Mouse (Mus musculus): Measurements from ENCODE around the gene Acvr1.

The Acvr1 gene

DNA sequence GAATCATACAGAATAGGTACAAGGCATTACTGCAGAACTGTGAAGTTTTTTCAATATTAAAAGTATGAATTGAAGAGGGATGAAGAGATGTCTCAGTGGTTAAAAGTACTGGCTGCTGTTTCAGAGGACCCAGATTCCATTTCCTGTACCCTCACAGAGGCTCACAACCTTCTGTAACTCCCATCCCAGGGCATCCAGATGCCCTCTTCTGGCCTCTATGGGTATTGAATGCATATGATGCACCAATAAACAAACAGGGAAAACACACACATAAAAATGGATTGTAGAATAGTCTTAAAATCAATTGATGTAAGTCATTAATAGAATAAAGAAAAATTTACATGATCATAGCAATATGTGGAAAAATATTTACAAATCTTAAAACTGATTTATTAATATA is 151.9 kb downstream of the Acvr1 start:
- in situ Hi-C loops (cut with MboI, MseI): loop anchor here (5.0 kb wide), 1 partner anchor 223 kb away; no protein-coding TSS in a partner anchor

DNA sequence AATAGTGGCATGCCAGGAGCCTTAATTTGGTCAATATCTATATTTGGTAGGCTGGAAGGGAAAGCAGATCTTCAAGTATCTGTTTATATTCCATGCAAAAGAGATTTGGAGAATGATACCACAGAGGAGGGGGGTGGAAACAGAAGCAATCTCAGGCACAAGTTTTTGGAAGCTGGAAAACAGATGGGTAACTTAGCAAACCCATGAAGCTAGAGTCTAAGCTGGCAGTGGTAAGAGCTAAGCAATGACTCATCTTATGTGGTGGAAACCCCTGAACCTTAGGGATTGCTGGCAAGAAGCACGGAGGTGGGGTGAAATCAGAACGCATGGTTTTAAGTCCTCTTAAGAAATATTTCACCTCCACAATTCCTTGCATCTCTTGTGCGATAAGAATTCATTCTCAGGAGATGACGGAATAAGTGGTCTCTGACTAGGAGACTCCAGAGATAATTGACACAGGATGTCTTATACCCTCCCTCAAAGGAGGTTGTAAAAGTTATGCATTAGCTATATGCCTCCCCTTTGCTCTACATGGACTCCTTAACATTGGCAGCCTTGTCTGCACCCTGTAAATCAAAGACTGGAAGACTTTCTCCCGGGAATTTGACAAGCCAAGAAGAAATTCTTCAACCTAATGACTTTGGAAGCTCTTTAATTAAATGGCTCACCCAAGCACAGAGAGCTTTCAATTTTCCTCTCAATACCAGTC is 157.9 kb downstream of the Acvr1 start:
- in situ Hi-C loops (cut with MboI, MseI): no loop called here

DNA sequence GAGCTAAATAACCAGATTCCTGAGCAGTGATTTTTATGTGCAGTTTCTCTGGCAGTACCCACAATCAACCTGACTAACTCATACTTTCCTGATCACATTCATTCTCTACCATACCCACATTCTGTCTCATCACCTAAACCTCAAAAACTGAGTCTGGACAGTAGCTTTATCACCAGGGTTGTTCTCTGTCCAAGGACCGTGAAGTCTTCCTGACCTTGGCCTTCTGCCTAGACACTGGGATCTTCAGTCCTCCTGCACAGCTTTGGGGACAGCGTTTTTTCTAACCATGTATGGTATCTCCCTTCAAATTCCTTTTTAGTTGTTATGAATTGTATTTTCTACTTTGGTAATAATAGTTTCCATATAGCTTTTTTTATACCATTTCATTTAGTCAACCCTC is 163.5 kb downstream of the Acvr1 start:
- in situ Hi-C loops (cut with MboI, MseI): no loop called here

DNA sequence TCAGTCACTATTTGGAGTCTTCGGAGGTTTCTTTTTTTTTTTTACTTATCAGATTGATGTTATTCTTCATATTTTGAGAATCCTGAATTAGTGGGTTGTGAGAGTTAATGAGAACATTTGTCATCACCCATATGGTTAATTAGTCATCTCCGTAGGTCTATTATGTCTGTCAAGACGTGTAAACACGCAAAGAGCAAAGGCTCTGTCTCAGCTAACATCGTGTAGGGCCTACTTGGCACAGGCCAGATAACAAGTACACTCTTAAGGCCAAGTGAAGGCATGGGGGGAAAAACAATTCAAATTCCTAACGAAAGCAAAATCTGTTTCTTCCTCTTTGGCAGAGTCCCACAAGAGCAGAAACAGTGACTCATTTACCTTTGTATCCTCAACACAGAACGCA is 178.4 kb downstream of the Acvr1 start:
- in situ Hi-C loops (cut with MboI, MseI): no loop called here

DNA sequence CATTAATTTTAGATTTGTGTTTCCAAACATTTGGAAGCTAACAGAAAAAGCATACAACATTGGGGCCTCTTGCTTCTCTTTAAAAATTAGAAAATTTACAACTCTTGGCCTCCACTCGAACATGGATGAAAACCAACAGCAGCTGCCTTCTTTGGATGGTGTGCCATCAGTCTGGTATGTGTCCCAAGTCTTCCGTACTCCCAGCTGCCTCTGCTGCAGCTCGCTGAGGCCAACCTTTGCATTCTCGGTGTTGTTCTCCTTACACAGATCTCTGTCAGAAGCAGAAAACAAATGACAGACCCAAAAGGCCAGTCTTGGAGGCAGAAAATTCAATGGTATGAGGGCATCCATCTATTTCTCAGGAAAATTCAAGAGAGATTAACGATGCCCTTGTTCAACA is 186.9 kb downstream of the Acvr1 start:
- in situ Hi-C loops (cut with MboI, MseI): no loop called here

DNA sequence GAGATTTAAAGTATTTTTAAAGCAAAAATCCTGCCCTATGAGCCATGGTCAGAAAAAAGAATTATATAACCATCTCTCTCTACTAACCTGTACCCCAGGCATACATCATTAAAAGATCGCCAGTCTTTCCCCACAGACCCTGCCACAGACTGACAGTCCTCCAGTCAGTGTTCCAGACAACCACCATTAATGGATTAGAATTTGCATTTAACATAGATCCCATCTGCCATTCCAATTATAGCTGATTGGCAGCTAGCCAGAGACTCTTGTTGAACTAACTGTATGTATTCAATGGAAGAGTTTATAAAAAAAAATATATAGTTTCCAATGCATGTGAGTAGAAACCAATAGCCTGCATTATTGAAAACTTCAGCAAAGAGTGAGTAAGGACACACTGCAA is 187.5 kb downstream of the Acvr1 start:
- in situ Hi-C loops (cut with MboI, MseI): no loop called here

DNA sequence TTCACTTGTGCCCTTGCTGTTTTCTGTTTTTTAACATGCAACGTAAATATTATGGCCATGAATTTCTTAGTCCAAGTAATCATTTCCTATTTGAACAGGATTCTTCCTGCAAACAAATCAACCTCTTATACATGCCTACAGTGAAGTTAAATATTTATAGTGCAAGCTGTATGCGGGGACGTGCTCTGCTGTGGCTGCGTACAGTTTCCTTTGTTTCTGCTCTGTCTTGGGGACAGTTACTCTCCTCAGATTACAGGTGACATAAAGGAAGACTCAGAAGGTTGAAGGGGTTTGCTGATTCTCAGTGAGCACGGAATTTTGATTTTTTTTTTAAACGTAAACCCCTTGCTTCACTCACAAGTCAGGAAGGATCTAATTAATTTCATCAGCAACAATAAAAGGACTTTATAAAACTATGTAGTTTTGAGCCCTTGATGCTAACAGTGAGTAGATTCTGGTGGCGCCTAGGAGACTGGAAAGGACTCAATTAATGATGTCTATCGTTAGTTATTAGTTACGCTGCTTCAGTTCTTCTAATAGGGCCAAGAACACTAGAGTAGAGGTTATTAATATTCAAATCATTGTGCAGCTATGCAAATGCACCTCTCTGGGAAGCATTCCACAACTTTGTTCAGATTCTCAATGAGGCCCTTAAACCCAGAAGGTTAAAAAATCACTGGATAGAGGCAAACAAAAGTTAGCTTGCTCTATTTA is 189.4 kb downstream of the Acvr1 start:
- in situ Hi-C loops (cut with MboI, MseI): no loop called here

DNA sequence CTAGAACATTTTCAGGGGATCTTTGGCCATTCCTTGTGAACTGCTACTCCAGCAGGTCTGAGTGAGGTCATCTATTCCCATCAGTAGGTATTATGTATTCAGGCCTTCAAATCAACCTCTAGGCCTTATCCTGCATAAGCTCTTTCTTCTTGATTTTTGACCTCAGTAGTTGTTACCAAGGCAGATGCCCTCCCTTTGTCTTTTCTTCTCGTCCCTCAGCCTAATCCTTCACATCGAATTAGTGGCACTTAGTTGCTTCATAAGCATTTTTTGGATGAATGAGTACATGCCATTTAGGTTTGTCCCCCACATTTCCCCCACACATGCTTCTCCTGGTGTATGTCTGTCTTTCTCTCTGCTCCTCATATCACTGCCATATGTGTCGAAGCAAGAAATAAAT is 200.8 kb downstream of the Acvr1 start:
- in situ Hi-C loops (cut with MboI, MseI): no loop called here

DNA sequence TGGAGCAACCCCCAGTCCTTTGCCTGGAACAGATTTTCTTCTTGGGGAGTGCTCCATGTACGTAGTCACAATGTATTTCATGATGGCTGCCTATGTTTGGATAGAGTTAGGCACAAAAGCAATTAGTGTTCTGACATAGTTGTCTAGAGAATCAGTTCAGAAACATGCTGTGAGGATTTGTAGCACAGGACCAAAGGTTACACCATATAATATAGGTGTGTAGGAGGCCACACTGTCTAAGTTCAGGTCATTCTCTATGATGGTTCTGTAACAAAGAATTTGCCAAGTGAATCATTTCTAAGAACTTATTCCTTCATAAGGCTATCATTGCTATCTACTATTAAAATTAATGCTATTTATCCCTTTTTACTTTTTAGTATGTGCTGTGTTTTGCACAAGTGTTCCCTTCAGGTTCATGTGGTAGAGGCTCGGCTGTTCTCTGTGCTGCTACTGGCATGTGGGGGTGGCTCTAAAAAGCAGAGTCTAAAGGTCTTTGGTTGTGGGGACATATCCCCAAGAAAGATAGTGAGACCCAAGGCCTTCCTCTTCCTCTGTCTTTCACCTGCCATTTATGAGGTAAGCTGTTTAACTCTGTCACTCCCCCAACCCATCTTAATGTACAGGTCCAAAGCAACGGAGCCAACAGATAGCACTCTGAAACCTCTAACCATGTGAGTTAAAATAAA is 205.5 kb downstream of the Acvr1 start:
- in situ Hi-C loops (cut with MboI, MseI): no loop called here

DNA sequence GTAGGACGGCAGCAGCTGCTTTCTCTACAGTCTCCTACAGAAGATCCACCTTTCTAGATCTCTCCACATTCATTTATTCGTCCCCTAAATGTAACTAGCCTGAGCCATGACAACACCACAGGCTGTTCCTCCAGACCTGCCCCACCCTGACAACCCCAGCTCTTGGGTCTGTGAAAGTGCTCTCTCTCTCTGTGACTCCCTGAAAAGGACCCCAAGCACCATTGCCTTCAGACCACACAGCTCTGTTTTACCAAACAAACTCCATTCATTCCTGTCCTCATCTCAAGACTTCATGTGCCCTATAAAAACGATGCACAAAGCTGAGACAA is 208.9 kb downstream of the Acvr1 start:
- in situ Hi-C loops (cut with MboI, MseI): no loop called here

DNA sequence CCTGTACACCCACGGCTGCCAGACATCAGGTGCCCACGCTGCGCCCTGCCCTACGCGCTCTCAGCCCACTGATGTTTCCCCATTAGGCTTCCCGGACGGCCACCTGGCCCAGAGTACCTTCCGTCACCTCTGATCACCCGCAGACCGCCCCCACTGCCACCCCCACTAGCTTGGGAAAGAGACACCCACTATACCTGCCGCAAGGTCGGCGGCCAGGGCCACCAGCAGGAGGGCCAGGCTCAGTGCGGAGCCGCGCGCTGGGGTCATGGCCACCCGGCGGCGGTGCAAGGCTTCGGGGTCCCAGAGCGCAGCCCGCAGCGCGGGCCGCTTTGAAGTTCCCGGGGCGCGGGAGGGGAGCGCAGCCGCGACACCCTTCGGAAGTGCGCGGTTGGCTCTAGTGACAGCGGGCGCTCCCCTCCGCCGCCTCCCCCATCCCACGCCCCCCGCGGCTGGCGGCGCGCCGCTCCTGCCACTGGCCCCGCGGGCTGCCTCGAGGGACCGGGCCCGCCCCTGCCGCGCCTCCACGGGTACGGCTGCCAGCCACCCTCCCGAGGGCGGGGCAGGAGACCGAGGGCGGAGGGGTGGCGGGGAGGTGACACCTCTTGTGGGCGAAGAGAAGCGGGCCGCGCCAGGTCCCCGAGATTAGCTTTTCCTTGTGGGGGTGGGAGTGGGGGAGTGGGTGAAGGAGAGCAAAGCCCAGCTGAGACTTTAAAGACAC is 209.4 kb downstream of the Acvr1 start, which contains the start of gene Acvr1c:
Gene Acvr1c, minus strand, starts transcription at position 482 of the 718 bp plus-strand sequence.
- in situ Hi-C loops (cut with MboI, MseI): no loop called here

DNA sequence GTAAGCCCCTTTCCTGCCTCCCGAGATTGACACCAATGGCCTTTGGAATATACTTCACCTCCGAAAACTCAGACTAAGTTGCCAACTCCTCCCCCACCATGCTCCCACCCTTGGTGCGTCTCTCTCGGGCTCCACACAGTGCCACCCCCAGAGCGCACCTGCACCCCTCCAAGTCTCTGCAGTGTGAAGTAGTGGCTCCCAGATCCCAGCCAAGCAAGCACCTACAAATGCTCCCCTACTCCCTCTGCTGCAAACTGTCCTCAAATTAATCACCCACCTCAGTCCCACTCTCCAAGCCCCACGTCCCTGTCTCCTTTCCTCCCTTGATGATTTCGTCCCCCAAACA is 209.9 kb downstream of the Acvr1 start:
- in situ Hi-C loops (cut with MboI, MseI): no loop called here

DNA sequence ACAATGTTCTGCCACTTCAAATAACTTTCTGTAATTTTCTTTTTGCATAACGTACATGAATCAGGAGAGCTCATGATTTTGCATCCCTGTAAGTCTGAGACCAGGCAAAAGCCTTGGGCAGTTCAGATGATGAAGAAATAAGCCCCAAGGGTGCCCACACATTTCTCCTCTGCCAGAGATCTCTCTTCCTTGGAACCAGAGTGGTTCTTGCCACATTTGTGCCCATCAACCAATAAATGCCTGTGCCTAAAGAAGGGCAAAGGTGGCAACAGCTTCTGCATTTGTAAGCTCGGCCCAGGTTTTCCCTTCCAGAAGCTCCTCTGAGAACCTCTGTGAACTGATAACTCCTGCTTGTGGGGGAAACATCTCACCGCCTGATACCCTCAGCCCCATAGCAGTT is 212.6 kb downstream of the Acvr1 start:
- in situ Hi-C loops (cut with MboI, MseI): no loop called here

DNA sequence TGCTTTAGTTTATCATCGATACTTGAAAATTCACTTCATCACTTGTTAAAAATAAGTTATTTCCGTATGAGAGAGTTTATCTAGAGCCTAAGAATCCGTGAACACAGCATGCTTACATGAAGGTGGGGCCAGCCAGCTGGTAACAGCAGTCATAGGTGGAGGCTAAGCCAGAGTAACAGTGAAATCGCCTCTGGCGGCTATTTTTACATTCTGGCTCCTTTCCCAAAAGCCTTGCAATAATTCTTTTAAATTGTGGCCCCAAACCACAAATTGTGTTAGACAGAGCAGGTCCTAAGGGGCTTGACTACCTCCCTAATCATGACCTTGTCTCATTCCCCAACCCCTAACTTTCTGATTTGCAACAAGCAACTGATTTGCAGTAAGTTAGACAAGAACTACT is 214.1 kb downstream of the Acvr1 start:
- in situ Hi-C loops (cut with MboI, MseI): no loop called here

DNA sequence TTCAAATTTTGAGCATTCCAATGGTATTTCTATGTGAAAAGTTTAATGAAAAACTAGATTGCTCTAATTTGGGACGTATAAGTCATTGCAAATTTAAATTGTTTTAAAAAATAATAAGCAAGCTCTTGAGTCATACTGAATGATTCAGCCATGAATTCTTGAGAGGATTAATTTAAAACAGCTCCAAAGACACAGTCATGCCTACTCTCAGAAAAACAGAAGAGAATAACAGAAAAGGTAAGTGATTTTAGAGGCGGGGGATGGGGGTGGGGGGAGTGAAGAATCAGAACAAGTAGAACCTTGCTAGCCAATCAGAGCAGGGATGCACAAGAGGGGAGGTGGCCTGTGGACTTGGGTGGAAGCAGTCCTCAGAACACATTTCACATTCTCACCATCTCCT is 216.3 kb downstream of the Acvr1 start:
- in situ Hi-C loops (cut with MboI, MseI): no loop called here
